Mouse (Mus musculus) liver, adult 2 months (tissue): ENCODE results near the gene AU021092.

Experiments
- CTCF ChIP-seq: fragments of 200-500 bp; IDR thresholded peaks from 2 replicates; pipeline ENCODE4 v1.5.1; 2011; ENCODE audit warnings: low read depth, low read length, control low read depth
- POLR2A ChIP-seq: fragments of 200-500 bp; IDR thresholded peaks from 2 replicates; pipeline ENCODE4 v1.6.1; 2011; ENCODE audit warnings: low read length, control low read depth; ENCODE audit not compliant: insufficient read depth; ENCODE audit errors: extremely low read depth

GRCm38 (mm10) chr16:5217341-5218133 is 4.6 kb downstream of the AU021092 start:
- TF ChIP-seq CTCF (no peak), POLR2A (no peak)
